Mouse (Mus musculus): ENCODE measurements around the gene Ube4b. TPM values are rescaled to one million over a fixed set of nuclear protein-coding genes. Genes with fewer than 3 reads are reported as not detected.
"Not testable (repeated sequence)": the region's sequence is repeated elsewhere in the genome, so short reads cannot be mapped to it uniquely, and the experiment has no call there.

The Ube4b gene
- polyA plus RNA-seq, 1 experiment from 2014 or later = 63.6 TPM

- no peaks in the 10 kb centered on the region for H3K4me1 ChIP-seq (replicated peaks)
- H3K9me3 ChIP-seq = no peaks in the 10 kb centered on the region
- H3K9ac ChIP-seq = no peak within 1 kb of the TSS
- no peak within 1 kb of the TSS for H3K4me2 ChIP-seq
- no peaks in the 10 kb centered on the region for H3K36me3 ChIP-seq
- no peak for ATAC-seq (ENCODE audit: low FRiP score, low read depth)
- H3K27ac ChIP-seq (replicated peaks) = no peak within 1 kb of the TSS
- no peak within 1 kb of the TSS for H3K4me3 ChIP-seq
- WGBS = 54% methylated on average over 8 of the region's 8 CpGs
- no peaks in the 10 kb centered on the region for H3K27me3 ChIP-seq
Measured at GRCm38 (mm10) chr4:149454879-149455278, 28.3 kb upstream of the Ube4b start, which contains the start of gene Rbp7. Gene Rbp7 (minus strand): TSS chr4:149454978.

GRCm38 (mm10) chr4:149454263-149454662 lies 27.7 kb upstream of the Ube4b start:
- Histone ChIP-seq H3K27ac (replicated peaks) (no peak overlapping the region), H3K4me2 (no peak overlapping the region), H3K9ac (no peak overlapping the region), H3K9me3 (no peaks in the 10 kb centered on the region), H3K36me3 (no peaks in the 10 kb centered on the region), H3K27me3 (no peaks in the 10 kb centered on the region), H3K4me1 (replicated peaks) (no peaks in the 10 kb centered on the region), H3K4me3 (no peak overlapping the region)
- ATAC-seq (ENCODE audit: low FRiP score, low read depth) = no peak
- WGBS = 84% methylated on average over 17 of the region's 17 CpGs

- Histone ChIP-seq H3K4me3 (no peak overlapping the region), H3K9me3 (no peaks in the 10 kb centered on the region), H3K4me2 (no peak overlapping the region), H3K4me1 (replicated peaks) (no peaks in the 10 kb centered on the region), H3K27ac (replicated peaks) (no peak overlapping the region), H3K36me3 (no peaks in the 10 kb centered on the region), H3K27me3 (no peaks in the 10 kb centered on the region), H3K9ac (no peak overlapping the region)
- ATAC-seq (ENCODE audit: low FRiP score, low read depth) = no peak
- 89% methylated on average over 4 of the region's 4 CpGs for WGBS
Measured at GRCm38 (mm10) chr4:149453656-149454055, 27.1 kb upstream of the Ube4b start.

DNA sequence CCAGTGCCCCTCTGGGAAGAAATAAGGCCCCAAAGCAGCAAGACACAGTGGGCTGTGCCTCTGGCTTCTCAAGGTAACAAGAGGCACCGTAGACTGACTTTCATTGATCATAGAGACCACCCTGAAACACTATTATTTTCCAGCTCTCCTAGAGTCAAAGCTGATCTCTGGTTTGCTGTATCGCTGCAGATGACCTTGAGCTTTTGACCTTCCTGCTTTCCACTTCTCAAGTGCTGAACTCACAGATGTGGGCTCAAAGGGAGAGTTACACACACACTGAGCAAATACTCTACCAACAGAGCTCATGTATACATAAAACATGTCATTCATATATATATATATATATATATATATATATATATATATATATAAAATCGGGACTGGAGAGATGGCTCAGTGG lies 24.1 kb upstream of the Ube4b start:
- H3K9ac ChIP-seq = no peak overlapping the region
- H3K4me1 ChIP-seq (replicated peaks) = peaks cover 8% of the 10 kb centered on the region
- no peak overlapping the region for H3K4me3 ChIP-seq
- WGBS = 84% methylated on average over 3 of the region's 3 CpGs
- H3K27ac ChIP-seq (replicated peaks) = no peak overlapping the region
- H3K36me3 ChIP-seq = no peaks in the 10 kb centered on the region
- ATAC-seq (ENCODE audit: low FRiP score, low read depth) = no peak
- H3K4me2 ChIP-seq = no peak overlapping the region
- H3K9me3 ChIP-seq = no peaks in the 10 kb centered on the region
- H3K27me3 ChIP-seq = no peaks in the 10 kb centered on the region

GRCm38 (mm10) chr4:149446309-149446708 lies 19.8 kb upstream of the Ube4b start:
- no peak for ATAC-seq (ENCODE audit: low FRiP score, low read depth)
- H3K9me3 ChIP-seq = no peaks in the 10 kb centered on the region
- H3K4me3 ChIP-seq = no peak overlapping the region
- H3K36me3 ChIP-seq = no peaks in the 10 kb centered on the region
- peaks cover 23% of the 10 kb centered on the region for H3K4me1 ChIP-seq (replicated peaks)
- H3K27ac ChIP-seq (replicated peaks) = peak overlapping the region; percentile 92
- 55% methylated on average over 1 of the region's 1 CpGs for WGBS
- peak overlapping the region; percentile 62 for H3K4me2 ChIP-seq
- H3K9ac ChIP-seq = no peak overlapping the region
- no peaks in the 10 kb centered on the region for H3K27me3 ChIP-seq

DNA sequence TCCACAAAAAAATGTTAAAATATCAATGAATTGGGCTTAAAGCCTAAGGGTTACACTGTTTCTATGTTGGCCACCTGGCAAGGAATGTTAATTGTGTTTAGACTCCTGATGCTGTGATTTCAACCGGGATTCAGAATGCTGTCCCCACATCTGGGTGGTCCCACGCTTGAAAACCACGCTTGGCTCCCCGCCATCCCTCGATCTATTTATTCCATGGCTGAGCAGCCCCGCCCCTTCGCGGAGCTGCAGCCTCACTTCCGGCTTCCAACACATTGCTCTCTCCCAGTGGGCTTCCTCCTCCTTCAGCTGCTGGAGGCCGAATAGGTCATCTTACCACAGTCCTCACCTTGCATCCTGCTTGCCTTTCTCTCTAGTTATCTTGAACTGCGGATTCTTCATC lies 19.3 kb upstream of the Ube4b start:
- Histone ChIP-seq H3K27me3 (no peaks in the 10 kb centered on the region), H3K4me2 (peak overlapping the region; percentile 62), H3K4me3 (peak overlapping the region; percentile 38), H3K9me3 (no peaks in the 10 kb centered on the region), H3K27ac (replicated peaks) (peak overlapping the region; percentile 92), H3K36me3 (no peaks in the 10 kb centered on the region), H3K4me1 (replicated peaks) (peaks cover 23% of the 10 kb centered on the region), H3K9ac (peak overlapping the region; percentile 60)
- peak; percentile 43; the same call in 1 of the 2 replicates for ATAC-seq (ENCODE audit: low FRiP score, low read depth)
- WGBS = 3% methylated on average over 11 of the region's 11 CpGs

DNA sequence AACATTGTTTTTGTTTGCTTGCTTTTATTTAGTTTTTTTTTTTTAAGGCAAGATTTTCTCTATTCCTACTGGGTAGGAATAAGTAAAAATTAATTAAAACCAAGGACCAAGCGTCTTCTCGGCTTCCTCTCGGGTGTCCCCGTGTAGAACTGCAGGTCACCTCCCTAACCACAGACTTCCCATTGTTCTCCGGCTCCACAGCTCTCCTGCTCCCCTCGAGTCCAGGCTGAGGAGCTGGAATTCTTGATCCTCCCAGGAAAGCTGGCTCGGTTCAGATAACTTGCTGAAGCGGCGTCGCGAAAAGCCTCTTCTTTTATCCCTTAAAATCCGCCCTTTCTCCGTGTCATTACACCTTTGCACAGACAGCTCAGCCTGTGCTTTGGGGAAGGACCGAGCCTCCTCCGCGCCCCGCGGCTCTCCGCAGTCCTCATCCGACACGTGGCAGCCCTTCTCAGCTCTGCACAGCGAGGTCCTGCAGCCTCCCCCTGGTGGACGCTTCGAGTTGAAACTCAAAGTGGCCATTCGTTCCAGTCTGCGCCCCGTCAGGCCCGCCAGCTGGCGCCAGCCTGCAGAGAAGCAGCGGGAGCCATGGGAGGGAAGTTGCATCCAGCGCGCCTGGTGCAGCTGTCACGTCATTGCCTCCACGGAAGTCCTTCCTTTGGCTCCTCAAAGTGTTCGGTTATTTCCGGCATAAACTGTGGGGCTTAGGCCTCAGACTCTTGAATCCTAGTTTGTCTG lies 18.6 kb upstream of the Ube4b start:
- ATAC-seq (ENCODE audit: low FRiP score, low read depth) = peak; percentile 97
- Histone ChIP-seq H3K9me3 (no peaks in the 10 kb centered on the region), H3K9ac (peak overlapping the region; percentile 60), H3K36me3 (no peaks in the 10 kb centered on the region), H3K27ac (replicated peaks) (peak overlapping the region; percentile 92), H3K4me2 (peak overlapping the region; percentile 62), H3K4me3 (peak overlapping the region; percentile 38), H3K27me3 (no peaks in the 10 kb centered on the region), H3K4me1 (replicated peaks) (peaks cover 23% of the 10 kb centered on the region)
- WGBS = under 1% methylated on average over 36 of the region's 36 CpGs

GRCm38 (mm10) chr4:149444465-149444864 lies 17.9 kb upstream of the Ube4b start:
- peak overlapping the region; percentile 92 for H3K27ac ChIP-seq (replicated peaks)
- peak overlapping the region; percentile 62 for H3K4me2 ChIP-seq
- peak overlapping the region; percentile 60; the same call in 1 of the 2 replicates for H3K9ac ChIP-seq
- no peak overlapping the region for H3K4me3 ChIP-seq
- ATAC-seq (ENCODE audit: low FRiP score, low read depth) = no peak
- no peaks in the 10 kb centered on the region for H3K36me3 ChIP-seq
- H3K9me3 ChIP-seq = no peaks in the 10 kb centered on the region
- 68% methylated on average over 1 of the region's 1 CpGs for WGBS
- no peaks in the 10 kb centered on the region for H3K27me3 ChIP-seq
- peaks cover 23% of the 10 kb centered on the region for H3K4me1 ChIP-seq (replicated peaks)

DNA sequence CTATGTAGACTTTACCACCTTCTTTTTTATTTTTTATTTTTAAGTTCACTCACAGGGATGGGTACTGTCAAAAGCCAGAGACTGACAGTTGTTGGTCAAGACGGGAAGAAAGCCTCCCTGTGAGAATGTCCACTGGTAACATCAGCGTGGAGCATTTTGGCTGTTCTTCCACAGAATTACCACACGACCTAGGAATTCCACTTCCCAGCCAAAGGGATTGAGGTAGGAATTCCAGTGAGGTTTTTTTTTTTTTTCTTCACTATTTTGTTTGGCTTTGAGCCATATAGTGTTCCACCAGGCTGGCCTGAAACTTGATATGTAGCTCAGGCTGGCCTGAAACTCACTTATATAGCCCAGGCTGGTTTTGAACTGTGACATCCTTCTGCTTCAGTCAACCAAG lies 15.9 kb upstream of the Ube4b start:
- Histone ChIP-seq H3K9me3 (no peaks in the 10 kb centered on the region), H3K27me3 (no peaks in the 10 kb centered on the region), H3K4me2 (no peak overlapping the region), H3K4me3 (no peak overlapping the region), H3K9ac (no peak overlapping the region), H3K27ac (replicated peaks) (no peak overlapping the region), H3K36me3 (no peaks in the 10 kb centered on the region), H3K4me1 (replicated peaks) (peaks cover 23% of the 10 kb centered on the region)
- no peak for ATAC-seq (ENCODE audit: low FRiP score, low read depth)
- 57% methylated on average over 3 of the region's 3 CpGs for WGBS

- H3K4me2 ChIP-seq = no peak overlapping the region
- no peak for ATAC-seq (ENCODE audit: low FRiP score, low read depth)
- H3K9me3 ChIP-seq = no peaks in the 10 kb centered on the region
- H3K4me3 ChIP-seq = no peak overlapping the region
- WGBS = 51% methylated on average over 8 of the region's 8 CpGs
- no peak overlapping the region for H3K27ac ChIP-seq (replicated peaks)
- no peaks in the 10 kb centered on the region for H3K36me3 ChIP-seq
- H3K27me3 ChIP-seq = no peaks in the 10 kb centered on the region
- H3K4me1 ChIP-seq (replicated peaks) = peaks cover 15% of the 10 kb centered on the region
- no peak overlapping the region for H3K9ac ChIP-seq
Measured at GRCm38 (mm10) chr4:149440576-149440975, 14.0 kb upstream of the Ube4b start.

- H3K36me3 ChIP-seq; H3K27ac ChIP-seq (replicated peaks); H3K9ac ChIP-seq; H3K4me1 ChIP-seq (replicated peaks); H3K4me3 ChIP-seq; H3K4me2 ChIP-seq; H3K27me3 ChIP-seq; ATAC-seq (ENCODE audit: low FRiP score, low read depth); H3K9me3 ChIP-seq: not testable (repeated sequence)
- WGBS = 78% methylated on average over 1 of the region's 1 CpGs
Measured at GRCm38 (mm10) chr4:149431887-149432286, 5.3 kb upstream of the Ube4b start.

- H3K27me3 ChIP-seq = no peaks in the 10 kb centered on the region
- no peak overlapping the region for H3K27ac ChIP-seq (replicated peaks)
- peaks cover 10% of the 10 kb centered on the region for H3K4me1 ChIP-seq (replicated peaks)
- no peaks in the 10 kb centered on the region for H3K36me3 ChIP-seq
- H3K9me3 ChIP-seq = no peaks in the 10 kb centered on the region
- H3K4me2 ChIP-seq = no peak overlapping the region
- WGBS = 71% methylated on average over 5 of the region's 5 CpGs
- ATAC-seq (ENCODE audit: low FRiP score, low read depth) = no peak
- H3K9ac ChIP-seq = no peak overlapping the region
- H3K4me3 ChIP-seq = no peak overlapping the region
Measured at GRCm38 (mm10) chr4:149429592-149429991, 3.0 kb upstream of the Ube4b start.
